In the genomic region with DNA sequence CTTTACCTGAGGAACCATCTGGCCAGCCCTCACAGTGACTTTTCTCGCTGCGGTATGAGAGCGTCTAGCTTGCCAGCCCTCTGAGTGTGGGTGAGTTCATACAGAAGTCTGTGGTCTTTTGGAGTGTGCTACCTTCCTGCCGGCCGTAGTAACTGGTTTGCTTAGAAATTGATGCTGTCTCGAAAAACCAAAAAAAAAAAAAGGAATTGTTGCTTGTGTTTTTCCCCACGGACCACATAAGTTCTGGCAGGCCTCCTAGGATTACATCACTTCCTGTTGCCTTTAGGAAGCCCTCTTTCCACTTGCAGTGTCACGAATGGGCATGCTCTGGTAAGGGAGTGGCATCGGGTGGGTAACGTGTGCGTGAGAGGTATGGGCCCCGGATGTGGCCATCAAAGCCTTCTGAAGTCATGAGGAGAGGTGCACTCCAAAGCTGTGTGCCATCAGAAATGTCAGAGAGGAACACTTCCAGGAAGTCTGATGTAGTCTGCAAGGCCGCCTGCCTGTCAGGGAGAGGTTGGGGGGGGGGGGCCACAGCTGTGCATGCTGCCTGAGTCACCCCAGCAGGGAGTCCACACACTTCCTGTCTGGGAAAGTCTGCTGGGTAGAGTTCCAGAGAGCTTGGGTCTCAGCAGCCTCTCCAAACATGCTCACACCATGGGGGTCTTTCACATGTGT, we compare ENCODE assay signal across 8 mouse cellular contexts. TPM values are rescaled to one million over a fixed set of nuclear protein-coding genes. Genes with fewer than 3 reads are reported as not detected.
DNase-seq lines count a peak whose midpoint lies in the region; ATAC-seq and TF ChIP-seq lines count a peak whose summit lies in the region.

No protein-coding gene starts in this region.

- WGBS in embryonic facial prominence, embryonic 12.5 days: 55% methylated on average over 13 of the region's 13 CpGs
- WGBS in limb, embryonic 13.5 days: 38% methylated on average over 13 of the region's 13 CpGs
- 84% methylated on average over 13 of the region's 13 CpGs for WGBS in midbrain, embryonic 13.5 days

- peak; percentile 24 for DNase-seq in spleen, adult 12 weeks (ENCODE audit: low spot score)
- no peak for DNase-seq in spleen, postnatal 4 days (ENCODE audit: low spot score in 2 of 2)
- peak; percentile 80 for DNase-seq in heart, postnatal 4 days
- no peak for DNase-seq in cerebellum, postnatal 4 days (ENCODE audit: low spot score in 2 of 2)

- peak overlapping the region; percentile 36; the same call in 1 of the 2 replicates for H3K9ac ChIP-seq in embryonic facial prominence, embryonic 12.5 days
- peak overlapping the region; percentile 21 for H3K9ac ChIP-seq in limb, embryonic 13.5 days
- H3K9ac ChIP-seq in midbrain, embryonic 13.5 days (replicated peaks): no peak overlapping the region

- no peak for ATAC-seq in embryonic facial prominence, embryonic 12.5 days (ENCODE audit: insufficient number of reproducible peaks, insufficient read depth, low FRiP score, low TSS enrichment)
- peak; percentile 68; the same call in 1 of the 2 replicates for ATAC-seq in limb, embryonic 13.5 days (ENCODE audit: low FRiP score, low read depth)
- ATAC-seq in midbrain, embryonic 13.5 days: no peak

- no peak overlapping the region; the same call in 1 of the 2 replicates for H3K4me2 ChIP-seq in embryonic facial prominence, embryonic 12.5 days (replicated peaks)
- H3K4me2 ChIP-seq in limb, embryonic 13.5 days (replicated peaks): peak overlapping the region; percentile 33
- peak overlapping the region; percentile 97 for H3K4me2 ChIP-seq in myocyte (ENCODE audit: low read depth)
- H3K4me2 ChIP-seq in midbrain, embryonic 13.5 days (replicated peaks): no peak overlapping the region

- peaks cover 46% of the 10 kb centered on the region for H3K4me1 ChIP-seq in embryonic facial prominence, embryonic 12.5 days
- H3K4me1 ChIP-seq in limb, embryonic 13.5 days: peaks cover 44% of the 10 kb centered on the region
- H3K4me1 ChIP-seq in midbrain, embryonic 13.5 days (replicated peaks): peaks cover 18% of the 10 kb centered on the region

- no peaks in the 10 kb centered on the region for H3K9me3 ChIP-seq in embryonic facial prominence, embryonic 12.5 days
- no peaks in the 10 kb centered on the region for H3K9me3 ChIP-seq in limb, embryonic 13.5 days
- H3K9me3 ChIP-seq in midbrain, embryonic 13.5 days: no peaks in the 10 kb centered on the region

- no peak overlapping the region for H3ac ChIP-seq in myocyte (ENCODE audit: control insufficient read depth, insufficient read length)

- H3K27me3 ChIP-seq in embryonic facial prominence, embryonic 12.5 days: no peaks in the 10 kb centered on the region
- H3K27me3 ChIP-seq in limb, embryonic 13.5 days: no peaks in the 10 kb centered on the region
- H3K27me3 ChIP-seq in myocyte (ENCODE audit: control insufficient read depth, insufficient read depth, insufficient read length): no peaks in the 10 kb centered on the region
- no peaks in the 10 kb centered on the region for H3K27me3 ChIP-seq in midbrain, embryonic 13.5 days

- H3K4me3 ChIP-seq in embryonic facial prominence, embryonic 12.5 days: no peak overlapping the region
- no peak overlapping the region for H3K4me3 ChIP-seq in limb, embryonic 13.5 days
- H3K4me3 ChIP-seq in myocyte: peak overlapping the region; percentile 9
- no peak overlapping the region for H3K4me3 ChIP-seq in midbrain, embryonic 13.5 days (replicated peaks)

- no peak for TF ChIP-seq POLR2A in myocyte (IDR thresholded peaks at IDR 0.05; ENCODE audit: insufficient read length, low read depth)

- H3K79me2 ChIP-seq in myocyte (ENCODE audit: control insufficient read depth, insufficient read depth): peaks cover 73% of the 10 kb centered on the region

- H3K36me3 ChIP-seq in embryonic facial prominence, embryonic 12.5 days: peaks cover 5% of the 10 kb centered on the region; the same call in 1 of the 2 replicates
- H3K36me3 ChIP-seq in limb, embryonic 13.5 days: peaks cover 28% of the 10 kb centered on the region
- H3K36me3 ChIP-seq in myocyte (ENCODE audit: control insufficient read depth, insufficient read depth): no peaks in the 10 kb centered on the region
- no peaks in the 10 kb centered on the region for H3K36me3 ChIP-seq in midbrain, embryonic 13.5 days

- peak overlapping the region; percentile 77 for H3K27ac ChIP-seq in embryonic facial prominence, embryonic 12.5 days
- H3K27ac ChIP-seq in limb, embryonic 13.5 days: peak overlapping the region; percentile 80
- no peak overlapping the region for H3K27ac ChIP-seq in midbrain, embryonic 13.5 days

TF ChIP-seq in myocyte, 11 proteins besides CTCF, POLR2A, EP300 and RAD21:
- TF ChIP-seq TCF3 (IDR thresholded peaks at IDR 0.05; ENCODE audit: insufficient read length, low read depth) (peak; percentile 66), CEBPB (IDR thresholded peaks at IDR 0.05; ENCODE audit: insufficient read depth, poor library complexity, severe bottlenecking) (peak; percentile 60; the same call in 1 of the 2 replicates), MYOD1 (IDR thresholded peaks at IDR 0.05; ENCODE audit: control insufficient read depth in 1 of 3, insufficient read length in 2 of 3, low read depth in 2 of 3) (peak in 2 of 3 experiments; percentile 91 to 94), TCF12 (IDR thresholded peaks at IDR 0.05; ENCODE audit: insufficient read depth, poor library complexity, severe bottlenecking) (peak; percentile 20), MAX (IDR thresholded peaks at IDR 0.05; ENCODE audit: low read depth) (no peak), MYOG (IDR thresholded peaks at IDR 0.05; ENCODE audit: control insufficient read depth in 1 of 3, insufficient read depth in 1 of 3, insufficient read length in 2 of 3, low read depth in 2 of 3) (peak; percentile 31 to 93 (median 82)), POLR2AphosphoS2 (IDR thresholded peaks at IDR 0.05; ENCODE audit: insufficient read length, low read depth) (no peak), USF1 (IDR thresholded peaks at IDR 0.05; ENCODE audit: low read depth) (no peak), REST (IDR thresholded peaks at IDR 0.05; ENCODE audit: insufficient read depth, insufficient read length) (no peak)

RNA-seq across cellular contexts. Expression of gene Ppard, which starts 24.3 kb away (rescaled TPM):
- 2.5 and 3.2 TPM in 2 replicates for polyA plus RNA-seq in embryonic facial prominence, embryonic 12.5 days (2016; fragmentation: Nextera tagmentation; extraction: Ambion mirVana)
- 10 to 100 TPM; 21.9 to 22.3 TPM for total RNA-seq in heart, postnatal 4 days (2021)
- polyA plus RNA-seq in limb, embryonic 13.5 days (2015; fragmentation: Nextera tagmentation; extraction: Ambion mirVana): 3.0 and 3.4 TPM in 2 replicates
- polyA plus RNA-seq in myocyte (2012; fragmentation: generic; extraction: Trizol): 32.6 TPM
- 0.84 and 1.4 TPM in 2 replicates for polyA plus RNA-seq in midbrain, embryonic 13.5 days (2015; fragmentation: Nextera tagmentation; extraction: Ambion mirVana)

RNA-seq across cellular contexts. Expression of gene Def6, which starts 49.2 kb away (rescaled TPM):
- 9.0 and 9.2 TPM in 2 replicates for polyA plus RNA-seq in embryonic facial prominence, embryonic 12.5 days (2016; fragmentation: Nextera tagmentation; extraction: Ambion mirVana)
- total RNA-seq in heart, postnatal 4 days (2021): 1 to 10 TPM; 2.8 to 3.3 TPM
- 10.8 and 12.1 TPM in 2 replicates for polyA plus RNA-seq in limb, embryonic 13.5 days (2015; fragmentation: Nextera tagmentation; extraction: Ambion mirVana)
- 3.4 TPM for polyA plus RNA-seq in myocyte (2012; fragmentation: generic; extraction: Trizol)
- 4.5 and 5.6 TPM in 2 replicates for polyA plus RNA-seq in midbrain, embryonic 13.5 days (2015; fragmentation: Nextera tagmentation; extraction: Ambion mirVana)

RNA-seq across cellular contexts. Expression of gene Fance, which starts 56.5 kb away (rescaled TPM):
- 37.0 and 38.4 TPM in 2 replicates for polyA plus RNA-seq in embryonic facial prominence, embryonic 12.5 days (2016; fragmentation: Nextera tagmentation; extraction: Ambion mirVana)
- 10 to 100 TPM; 18.7 to 19.4 TPM for total RNA-seq in heart, postnatal 4 days (2021)
- polyA plus RNA-seq in limb, embryonic 13.5 days (2015; fragmentation: Nextera tagmentation; extraction: Ambion mirVana): 36.0 and 37.3 TPM in 2 replicates
- polyA plus RNA-seq in myocyte (2012; fragmentation: generic; extraction: Trizol): 28.5 TPM
- 20.2 and 26.9 TPM in 2 replicates for polyA plus RNA-seq in midbrain, embryonic 13.5 days (2015; fragmentation: Nextera tagmentation; extraction: Ambion mirVana)

Comparison
In these comparisons a context has a peak if more than half of its experiments do, and no peak if none do; other contexts are left out.
1. DNase-seq: peak in spleen, adult 12 weeks (single experiment) and heart, postnatal 4 days (single experiment); none in spleen, postnatal 4 days (0 of 2) and cerebellum, postnatal 4 days (0 of 2).
2. H3K4me2 ChIP-seq: peak in limb, embryonic 13.5 days (single experiment) and myocyte (single experiment); none in embryonic facial prominence, embryonic 12.5 days (single experiment) and midbrain, embryonic 13.5 days (single experiment).